Mouse (Mus musculus) ES-E14 (cell line): ENCODE measurements around the gene Brinp3. TPM values are rescaled to one million over a fixed set of nuclear protein-coding genes. Genes with fewer than 3 reads are reported as not detected.
"Not testable (repeated sequence)": the region's sequence is repeated elsewhere in the genome, so short reads cannot be mapped to it uniquely, and the experiment has no call there.

Source experiments
- DNase-seq: peaks from one replicate; pipeline ENCODE4 v3.0.0-alpha.2; 2013; ENCODE audit warnings: low read depth, low spot score
- H3K27ac ChIP-seq: 2 replicates; pipeline ENCODE4 v1.5.1; 2012; ENCODE audit warnings: low read depth, mild to moderate bottlenecking, low read length, moderate library complexity, mixed read lengths; ENCODE audit not compliant: poor library complexity, insufficient read depth, severe bottlenecking
- H3K36me3 ChIP-seq: 2 replicates; pipeline ENCODE4 v1.6.1; 2012; ENCODE audit warnings: mild to moderate bottlenecking, low read length, moderate library complexity, mixed read lengths; ENCODE audit not compliant: control insufficient read depth, poor library complexity, insufficient read depth, severe bottlenecking
- H3K4me1 ChIP-seq, 2 experiments: fragments of 150-350 bp in 1 of 2; sonication (generic) in 1 of 2; 2 replicates each; pipeline ENCODE4 v1.6.1; 2012; ENCODE audit warnings: low read length in 2 of 2, mild to moderate bottlenecking in 1 of 2, mixed read lengths in 1 of 2; ENCODE audit not compliant: control insufficient read depth in 2 of 2, insufficient read depth in 2 of 2, poor library complexity in 1 of 2
- H3K4me3 ChIP-seq, 2 experiments: fragments of 150-350 bp in 1 of 2; sonication (generic) in 1 of 2; 2 replicates each; pipeline ENCODE4 v1.5.1; 2012; ENCODE audit warnings: low read length in 2 of 2, low read depth in 1 of 2, mild to moderate bottlenecking in 1 of 2, mixed read lengths in 1 of 2; ENCODE audit not compliant: insufficient read depth in 1 of 2, poor library complexity in 1 of 2, severe bottlenecking in 1 of 2
- H3K9ac ChIP-seq: 2 replicates; pipeline ENCODE4 v1.6.1; 2012; ENCODE audit warnings: low read depth, mild to moderate bottlenecking, low read length, mixed read lengths; ENCODE audit not compliant: poor library complexity, insufficient read depth, severe bottlenecking
- H3K9me3 ChIP-seq: fragments of 150-350 bp; sonication (generic); 2 replicates; pipeline ENCODE4 v1.6.1; 2012; ENCODE audit warnings: low read depth, mild to moderate bottlenecking, low read length; ENCODE audit not compliant: control insufficient read depth, insufficient read depth
- CHD2 ChIP-seq: IDR thresholded peaks from 2 replicates; pipeline ENCODE4 v1.6.1; 2014; ENCODE audit warnings: mild to moderate bottlenecking, low read depth, low read length, inconsistent platforms
- HCFC1 ChIP-seq: IDR thresholded peaks from 2 replicates; pipeline ENCODE4 v1.6.1; 2012; ENCODE audit warnings: low read length, inconsistent platforms, borderline replicate concordance; ENCODE audit not compliant: insufficient read depth
- MAFK ChIP-seq: IDR thresholded peaks from 2 replicates; pipeline ENCODE4 v1.6.1; 2014; ENCODE audit warnings: mild to moderate bottlenecking, low read depth, low read length, inconsistent platforms; ENCODE audit not compliant: insufficient read depth
- ZC3H11A ChIP-seq: IDR thresholded peaks from 2 replicates; pipeline ENCODE4 v1.6.1; 2012; ENCODE audit warnings: low read depth, mild to moderate bottlenecking, inconsistent platforms, low read length, borderline replicate concordance
- ZNF384 ChIP-seq: IDR thresholded peaks from 2 replicates; pipeline ENCODE4 v1.6.1; 2012; ENCODE audit warnings: low read depth, low read length, inconsistent platforms
- in situ Hi-C, 2 experiments: fragments of 600-800 bp; cut with MboI; formaldehyde crosslinking; loops; one replicate each; pipeline ENCODE4 v1.15.1; 2025; ENCODE audit warnings: low sequenced_read_pairs in 2 of 2, inconsistent platforms in 1 of 2; ENCODE audit not compliant: unreplicated experiment in 2 of 2
- total RNA-seq: library from RNA; depleted of rRNA; stranded (reverse); fragments of 300-350 nt; gene quantifications from 2 replicates; pipeline ENCODE4 v1.2.3, GENCODE M21; 2012

Brinp3 gene
- total RNA-seq, 1 experiment = 0.09 TPM

GRCm38 (mm10) chr1:146657214-146657613, 162.7 kb downstream of the Brinp3 start:
- no peak overlapping the region for H3K9ac ChIP-seq
- TF ChIP-seq HCFC1 = no peak
- no peak for TF ChIP-seq ZNF384
- TF ChIP-seq MAFK = no peak
- TF ChIP-seq CHD2 = no peak
- TF ChIP-seq ZC3H11A = no peak
- H3K4me1 ChIP-seq = peaks cover 0 to 2% of the 10 kb centered on the region in 2 experiments; a peak in 2 of 4 replicates
- in situ Hi-C loops = no loop called here
- H3K27ac ChIP-seq = no peak overlapping the region
- H3K36me3 ChIP-seq = no peaks in the 10 kb centered on the region
- no peak overlapping the region for H3K4me3 ChIP-seq
- H3K9me3 ChIP-seq = no peaks in the 10 kb centered on the region
- no peak for DNase-seq

DNA sequence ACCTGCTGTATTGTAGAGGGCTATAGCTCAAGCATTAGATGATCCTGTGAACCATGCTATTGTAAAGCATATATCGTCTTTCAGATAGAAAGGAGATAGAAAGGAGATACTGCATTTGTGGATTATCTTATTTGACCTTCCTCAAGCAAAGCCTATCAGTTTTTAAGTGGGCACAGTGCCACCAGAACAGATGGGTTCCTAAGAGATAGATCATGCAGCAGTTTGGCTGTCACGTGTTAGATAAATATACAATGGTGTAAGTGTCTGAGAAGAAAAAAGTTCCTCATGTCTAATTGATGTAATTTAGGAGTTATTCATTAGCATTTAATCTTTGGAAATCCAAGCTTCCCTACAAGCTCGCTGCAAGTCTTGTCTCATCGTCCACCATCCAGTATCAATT, 206.2 kb downstream of the Brinp3 start:
- Histone ChIP-seq H3K4me3 (no peak overlapping the region), H3K27ac (no peak overlapping the region), H3K4me1 (no peaks in the 10 kb centered on the region), H3K9me3 (no peaks in the 10 kb centered on the region), H3K9ac (no peak overlapping the region), H3K36me3 (no peaks in the 10 kb centered on the region)
- DNase-seq = no peak
- in situ Hi-C loops = no loop called here
- TF ChIP-seq CHD2 = no peak
- TF ChIP-seq ZC3H11A = no peak
- no peak for TF ChIP-seq ZNF384
- no peak for TF ChIP-seq MAFK
- TF ChIP-seq HCFC1 = no peak

- Histone ChIP-seq H3K27ac (no peak overlapping the region), H3K9me3 (no peaks in the 10 kb centered on the region), H3K36me3 (no peaks in the 10 kb centered on the region), H3K4me1 (no peaks in the 10 kb centered on the region), H3K9ac (no peak overlapping the region), H3K4me3 (no peak overlapping the region)
- DNase-seq = no peak
- TF ChIP-seq ZNF384 (no peak), ZC3H11A (no peak)
- in situ Hi-C loops = no loop called here
These were observed 225.0 kb downstream of the Brinp3 start for GRCm38 (mm10) chr1:146719556-146719955.

GRCm38 (mm10) chr1:146724784-146725513, 230.4 kb downstream of the Brinp3 start:
- H3K4me1 ChIP-seq, H3K27ac ChIP-seq, H3K36me3 ChIP-seq, H3K4me3 ChIP-seq, in situ Hi-C loops, H3K9me3 ChIP-seq, DNase-seq, H3K9ac ChIP-seq: not testable (repeated sequence)

DNA sequence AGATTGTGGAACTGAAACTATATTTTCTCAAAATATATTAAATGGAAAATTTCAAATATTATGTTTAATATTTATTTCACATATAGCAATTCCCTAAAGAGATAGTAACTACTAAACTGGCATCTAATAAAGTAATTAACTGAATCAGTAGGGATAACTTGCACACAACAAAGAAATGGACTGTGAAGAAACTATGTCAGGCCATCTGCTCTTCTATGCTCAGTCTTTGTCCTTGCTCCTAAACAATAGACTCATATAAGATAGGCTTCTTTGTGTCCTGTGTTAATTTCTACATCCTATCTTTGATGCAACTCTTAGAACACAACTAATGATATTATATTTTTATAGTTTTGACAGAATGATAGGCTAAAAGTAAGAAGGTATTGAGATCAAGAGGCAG, 256.5 kb downstream of the Brinp3 start:
- no peak overlapping the region for H3K27ac ChIP-seq
- no peak overlapping the region for H3K4me3 ChIP-seq
- H3K4me1 ChIP-seq = no peaks in the 10 kb centered on the region
- H3K9ac ChIP-seq = no peak overlapping the region
- H3K36me3 ChIP-seq = no peaks in the 10 kb centered on the region
- no peaks in the 10 kb centered on the region for H3K9me3 ChIP-seq
- no peak for DNase-seq
- TF ChIP-seq HCFC1 (no peak), MAFK (no peak), ZNF384 (no peak), ZC3H11A (no peak), CHD2 (no peak)
- in situ Hi-C loops = no loop called here
